Comparison of ENCODE assay signal across 8 mouse cellular contexts in the genomic region with DNA sequence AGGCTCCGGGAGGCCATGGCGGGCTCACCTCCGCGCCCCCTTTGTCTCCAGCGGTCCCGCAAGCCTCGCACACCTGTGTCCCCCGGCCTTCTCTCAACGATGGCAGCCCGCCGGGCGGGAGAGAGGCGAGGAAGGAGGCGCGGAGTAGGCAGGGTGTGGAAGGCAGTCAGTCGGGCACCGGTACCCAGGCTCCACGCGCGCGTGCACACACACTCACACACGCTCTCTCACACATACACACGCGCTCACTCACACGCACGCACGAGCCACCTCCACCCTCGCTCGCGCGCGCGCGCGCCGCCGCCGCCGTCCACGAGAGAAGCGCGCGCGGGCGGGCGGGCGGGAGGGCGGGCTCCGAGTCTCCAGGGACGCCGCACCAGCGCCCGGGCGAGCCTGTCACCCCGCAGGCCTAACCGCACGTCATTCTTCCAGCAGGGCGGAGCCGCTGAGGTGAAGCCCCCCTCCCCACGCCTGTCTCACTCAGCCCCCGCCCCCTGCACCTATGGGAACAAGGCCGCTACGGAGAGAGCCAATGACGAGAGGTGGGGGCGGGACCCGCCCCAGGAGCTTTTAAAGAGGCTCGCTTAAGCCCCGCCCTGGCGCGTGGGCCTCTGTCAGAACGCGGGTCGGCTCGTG. TPM values are rescaled to one million over a fixed set of nuclear protein-coding genes. Genes with fewer than 3 reads are reported as not detected.
DNase-seq lines count a peak whose midpoint lies in the region; ATAC-seq and TF ChIP-seq lines count a peak whose summit lies in the region.

TSS of gene Rundc3b (minus strand) at position 357 of the 636 bp plus-strand sequence.

- peak; percentile 95 for DNase-seq in ES-E14 (ENCODE audit: low read depth, low spot score)
- peak; percentile 96 for DNase-seq in cerebellum, adult 9-10 months
- peak; percentile 91 to 93 for DNase-seq in frontal cortex, postnatal 10 days (ENCODE audit: low spot score in 2 of 2)
- DNase-seq in hindbrain, embryonic 11.5 days (ENCODE audit: low spot score): peak; percentile 94
- DNase-seq in layer of hippocampus, adult 9-11 months: peak; percentile 95
- DNase-seq in ovary, postnatal 10 days (ENCODE audit: low spot score): peak; percentile 45
- DNase-seq in thymus, postnatal 0 days (ENCODE audit: low spot score): peak; percentile 96

- H3K4me1 ChIP-seq in ES-E14 (ENCODE audit: control insufficient read depth in 2 of 2, insufficient read depth in 2 of 2, low read length in 2 of 2, poor library complexity in 1 of 2): 0 out of 4 replicates have a peak, but pooled peaks cover 0 to 2% of the 10 kb centered on the region in 2 experiments
- H3K4me1 ChIP-seq in hindbrain, embryonic 11.5 days (replicated peaks; ENCODE audit: control insufficient read depth, insufficient read depth, low read length): no peaks in the 10 kb centered on the region
- no peaks in the 10 kb centered on the region for H3K4me1 ChIP-seq in lung, embryonic 16.5 days (replicated peaks; ENCODE audit: control insufficient read depth, insufficient read depth, low read length)

- no peak within 1 kb of the TSS for H3K27ac ChIP-seq in ES-E14 (ENCODE audit: insufficient read depth, low read depth, low read length, poor library complexity, severe bottlenecking)
- peak within 1 kb of the TSS; percentile 51 for H3K27ac ChIP-seq in hindbrain, embryonic 11.5 days (ENCODE audit: low read depth, low read length)
- no peak within 1 kb of the TSS for H3K27ac ChIP-seq in lung, embryonic 16.5 days (ENCODE audit: low read length)

- in situ Hi-C loops in ES-E14 (cut with MboI; ENCODE audit: low sequenced_read_pairs in 2 of 2, unreplicated experiment in 2 of 2): no loop called here

- ATAC-seq in hindbrain, embryonic 11.5 days (ENCODE audit: low FRiP score): peak; percentile 99
- ATAC-seq in lung, embryonic 16.5 days (ENCODE audit: low read depth): peak; percentile 99

- no peaks in the 10 kb centered on the region for H3K9me3 ChIP-seq in ES-E14 (ENCODE audit: control insufficient read depth, insufficient read depth, low read depth, low read length)
- H3K9me3 ChIP-seq in hindbrain, embryonic 11.5 days (ENCODE audit: control insufficient read depth, low read length): no peaks in the 10 kb centered on the region
- no peaks in the 10 kb centered on the region for H3K9me3 ChIP-seq in lung, embryonic 16.5 days (ENCODE audit: control insufficient read depth, low read length)

- H3K27me3 ChIP-seq in hindbrain, embryonic 11.5 days (ENCODE audit: control insufficient read depth, insufficient read depth, low read length): no peaks in the 10 kb centered on the region
- H3K27me3 ChIP-seq in lung, embryonic 16.5 days (ENCODE audit: control insufficient read depth, insufficient read depth, low read depth, low read length): no peaks in the 10 kb centered on the region

- peak within 1 kb of the TSS; percentile 82 for H3K4me2 ChIP-seq in hindbrain, embryonic 11.5 days (replicated peaks; ENCODE audit: low read depth, low read length)
- H3K4me2 ChIP-seq in lung, embryonic 16.5 days (ENCODE audit: low read depth, low read length): peak within 1 kb of the TSS; percentile 99

- WGBS in hindbrain, embryonic 11.5 days: 0% methylated on average over 28 of the region's 74 CpGs
- WGBS in lung, embryonic 16.5 days: under 1% methylated on average over 34 of the region's 74 CpGs

- H3K36me3 ChIP-seq in ES-E14 (ENCODE audit: control insufficient read depth, insufficient read depth, low read length, poor library complexity, severe bottlenecking): no peaks in the 10 kb centered on the region
- no peaks in the 10 kb centered on the region for H3K36me3 ChIP-seq in hindbrain, embryonic 11.5 days (ENCODE audit: control insufficient read depth, insufficient read depth, low read length)
- H3K36me3 ChIP-seq in lung, embryonic 16.5 days (ENCODE audit: control insufficient read depth, insufficient read depth, low read length): no peaks in the 10 kb centered on the region

- H3K9ac ChIP-seq in ES-E14 (ENCODE audit: insufficient read depth, low read depth, low read length, poor library complexity, severe bottlenecking): peak within 1 kb of the TSS; percentile 61
- H3K9ac ChIP-seq in hindbrain, embryonic 11.5 days (ENCODE audit: low read depth, low read length): peak within 1 kb of the TSS; percentile 62
- H3K9ac ChIP-seq in lung, embryonic 16.5 days (ENCODE audit: low read length): peak within 1 kb of the TSS; percentile 75

- H3K4me3 ChIP-seq in ES-E14 (ENCODE audit: insufficient read depth in 1 of 2, low read depth in 1 of 2, low read length in 2 of 2, poor library complexity in 1 of 2, severe bottlenecking in 1 of 2): peak within 1 kb of the TSS; percentile 68 to 82
- peak within 1 kb of the TSS; percentile 79 for H3K4me3 ChIP-seq in hindbrain, embryonic 11.5 days (ENCODE audit: low read depth, low read length)
- peak within 1 kb of the TSS; percentile 68 for H3K4me3 ChIP-seq in lung, embryonic 16.5 days (ENCODE audit: low read length)

TF ChIP-seq in ES-E14, 5 proteins besides CTCF, POLR2A, EP300 and RAD21:
- TF ChIP-seq MAFK (IDR thresholded peaks at IDR 0.05; ENCODE audit: insufficient read depth, low read depth, low read length): no peak
- TF ChIP-seq ZC3H11A (IDR thresholded peaks at IDR 0.05; ENCODE audit: borderline replicate concordance, low read depth, low read length): no peak
- no peak for TF ChIP-seq HCFC1 (IDR thresholded peaks at IDR 0.05; ENCODE audit: borderline replicate concordance, insufficient read depth, low read length)
- peak; percentile 41; the same call in 1 of the 2 replicates for TF ChIP-seq CHD2 (IDR thresholded peaks at IDR 0.05; ENCODE audit: low read depth, low read length)

RNA-seq across cellular contexts. Expression of gene Rundc3b, which starts in this region (rescaled TPM):
- total RNA-seq in ES-E14 (2012; rRNA removed): 2.1 and 2.5 TPM in 2 replicates
- 15.2 and 15.4 TPM in 2 replicates for polyA plus RNA-seq in hindbrain, embryonic 11.5 days (2014; fragmentation: Nextera tagmentation; extraction: Ambion mirVana)
- polyA plus RNA-seq in lung, embryonic 16.5 days (2015; fragmentation: Nextera tagmentation; extraction: Ambion mirVana): 1.7 and 1.9 TPM in 2 replicates
- 1.9 and 2.0 TPM in 2 replicates for polyA plus RNA-seq in thymus, postnatal 0 days (2015; fragmentation: Nextera tagmentation; extraction: Ambion mirVana)

Comparison
In these comparisons a context has a peak if more than half of its experiments do, and no peak if none do; other contexts are left out.
1. DNase-seq: peak in every context shown above with its lines; median percentile 96 in cerebellum, adult 9-10 months; 96 in thymus, postnatal 0 days; 95 in ES-E14; 95 in layer of hippocampus, adult 9-11 months; 94 in hindbrain, embryonic 11.5 days; 92 in frontal cortex, postnatal 10 days; 45 in ovary, postnatal 10 days.